ENCODE assay signal across 7 mouse cellular contexts in the genomic region with DNA sequence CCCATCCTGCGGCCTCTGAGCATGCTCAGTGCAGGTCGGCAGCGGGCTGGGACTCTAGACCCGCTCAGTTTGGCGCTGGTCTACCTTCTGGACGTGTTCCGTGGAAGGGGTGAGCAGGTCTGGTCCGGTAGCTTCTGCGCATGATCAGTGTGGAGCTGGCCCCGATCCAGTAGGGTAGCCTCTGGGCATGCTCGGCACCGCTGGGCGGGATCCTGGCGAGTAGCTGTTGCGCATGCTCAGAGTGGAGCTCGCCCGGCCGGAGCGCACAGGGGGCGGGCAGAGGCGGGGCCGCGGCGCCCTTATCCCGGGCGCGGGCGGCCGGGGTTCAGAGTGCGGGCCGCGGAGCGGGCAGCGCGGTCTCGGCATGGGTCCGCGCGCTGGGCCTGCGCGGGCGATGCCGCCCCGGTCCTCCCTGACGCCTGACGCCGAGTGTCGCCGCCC. TPM values are rescaled to one million over a fixed set of nuclear protein-coding genes. Genes with fewer than 3 reads are reported as not detected.
DNase-seq lines count a peak whose midpoint lies in the region; ATAC-seq lines count a peak whose summit lies in the region.

A gene (plus strand): TSS at position 255 of the 441 bp plus-strand sequence.

- H3K9ac ChIP-seq in midbrain, embryonic 13.5 days (replicated peaks), result peak within 1 kb of the TSS; percentile 92

- peak within 1 kb of the TSS; percentile 93 for H3K27ac ChIP-seq in embryonic facial prominence, embryonic 10.5 days (replicated peaks)
- H3K27ac ChIP-seq in limb, embryonic 10.5 days, result peak within 1 kb of the TSS; percentile 94
- peak within 1 kb of the TSS; percentile 86 for H3K27ac ChIP-seq in midbrain, embryonic 13.5 days

- peaks cover 17% of the 10 kb centered on the region for H3K36me3 ChIP-seq in embryonic facial prominence, embryonic 10.5 days (replicated peaks)
- H3K36me3 ChIP-seq in limb, embryonic 10.5 days, result peaks cover 17% of the 10 kb centered on the region
- 0 out of 2 replicates have a peak, but pooled peaks cover 8% of the 10 kb centered on the region for H3K36me3 ChIP-seq in midbrain, embryonic 13.5 days

- peak within 1 kb of the TSS; percentile 80 for H3K4me3 ChIP-seq in embryonic facial prominence, embryonic 10.5 days
- peak within 1 kb of the TSS; percentile 83 for H3K4me3 ChIP-seq in limb, embryonic 10.5 days
- peak within 1 kb of the TSS; percentile 89 for H3K4me3 ChIP-seq in midbrain, embryonic 13.5 days (replicated peaks)

- H3K9me3 ChIP-seq in embryonic facial prominence, embryonic 10.5 days, result no peaks in the 10 kb centered on the region
- H3K9me3 ChIP-seq in limb, embryonic 10.5 days (replicated peaks), result no peaks in the 10 kb centered on the region
- H3K9me3 ChIP-seq in midbrain, embryonic 13.5 days, result no peaks in the 10 kb centered on the region

- peak within 1 kb of the TSS; percentile 97 for H3K4me2 ChIP-seq in midbrain, embryonic 13.5 days (replicated peaks)

- peaks cover 52% of the 10 kb centered on the region for H3K4me1 ChIP-seq in embryonic facial prominence, embryonic 10.5 days
- H3K4me1 ChIP-seq in limb, embryonic 10.5 days, result peaks cover 38% of the 10 kb centered on the region
- peaks cover 51% of the 10 kb centered on the region for H3K4me1 ChIP-seq in midbrain, embryonic 13.5 days (replicated peaks)

- peak; percentile 100 for DNase-seq in adrenal gland, postnatal 10 days
- DNase-seq in embryonic facial prominence, embryonic 10.5 days (ENCODE audit: low spot score), result peak; percentile 98
- peak; percentile 99 for DNase-seq in kidney, adult 11 months
- peak; percentile 98 for DNase-seq in limb, embryonic 10.5 days (ENCODE audit: low spot score)
- DNase-seq in spleen, adult 12 weeks (ENCODE audit: low spot score), result peak; percentile 96

- under 1% methylated on average over 49 of the region's 49 CpGs for WGBS in embryonic facial prominence, embryonic 10.5 days
- WGBS in limb, embryonic 10.5 days, result under 1% methylated on average over 49 of the region's 49 CpGs
- under 1% methylated on average over 47 of the region's 49 CpGs for WGBS in midbrain, embryonic 13.5 days

- no peaks in the 10 kb centered on the region for H3K27me3 ChIP-seq in embryonic facial prominence, embryonic 10.5 days (replicated peaks; ENCODE audit: low read depth, poor library complexity, severe bottlenecking)
- no peaks in the 10 kb centered on the region for H3K27me3 ChIP-seq in limb, embryonic 10.5 days (ENCODE audit: low read depth, poor library complexity, severe bottlenecking)
- H3K27me3 ChIP-seq in midbrain, embryonic 13.5 days, result no peaks in the 10 kb centered on the region

- peak; percentile 44 for ATAC-seq in granulocyte monocyte progenitor cell, adult 5-6 weeks (replicated peaks; ENCODE audit: poor library complexity, severe bottlenecking)
- ATAC-seq in midbrain, embryonic 13.5 days, result peak; percentile 92

RNA-seq across cellular contexts. Expression of the gene that starts here (rescaled TPM):
- total RNA-seq in adrenal gland, postnatal 10 days (2021), result 10 to 100 TPM; 17.5 to 20.5 TPM
- 16.9 and 19.3 TPM in 2 replicates for polyA plus RNA-seq in embryonic facial prominence, embryonic 10.5 days (2016; fragmentation: Nextera tagmentation; extraction: Ambion mirVana)
- 20.5 and 25.2 TPM in 2 replicates for total RNA-seq in granulocyte monocyte progenitor cell, adult 5-6 weeks (2014; fragmentation: Nextera tagmentation)
- total RNA-seq in granulocyte monocyte progenitor cell, adult 5-6 weeks (2017), result 24.4 and 28.6 TPM in 2 replicates
- 18.3 and 19.6 TPM in 2 replicates for polyA plus RNA-seq in limb, embryonic 10.5 days (2016; fragmentation: Nextera tagmentation; extraction: Ambion mirVana)
- polyA plus RNA-seq in midbrain, embryonic 13.5 days (2015; fragmentation: Nextera tagmentation; extraction: Ambion mirVana), result 16.3 and 17.7 TPM in 2 replicates

Comparison
In these comparisons a context has a peak if more than half of its experiments do, and no peak if none do; other contexts are left out.
1. Peak in every context shown above with its lines: DNase-seq, ATAC-seq, H3K4me3 ChIP-seq and H3K27ac ChIP-seq.